Mouse (Mus musculus) bone marrow, adult 2 months (tissue): ENCODE results near the gene Eml2.

Source experiments
- CTCF ChIP-seq: fragments of 200-500 bp; IDR thresholded peaks from 2 replicates; pipeline ENCODE4 v1.5.1; 2011; ENCODE audit warnings: low read length, control low read depth; ENCODE audit not compliant: control insufficient read depth, insufficient read depth
- POLR2A ChIP-seq: fragments of 200-500 bp; IDR thresholded peaks from 2 replicates; pipeline ENCODE4 v1.6.1; 2011; ENCODE audit warnings: low read depth, mild to moderate bottlenecking, control low read depth, low read length, borderline replicate concordance; ENCODE audit not compliant: control insufficient read depth

- TF ChIP-seq CTCF (no peak), POLR2A (no peak)
These were observed 21.4 kb upstream of the Eml2 start for GRCm38 (mm10) chr7:19154796-19155195.
